Mouse (Mus musculus) right cerebral cortex, postnatal 25 days (tissue): ENCODE data around the gene Tamm41.

ENCODE experiments used
- DNase-seq: peaks from one replicate; pipeline ENCODE4 v3.0.0; 2022

The Tamm41 gene

GRCm38 (mm10) chr6:115037103-115038094 lies at the start of gene Tamm41:
Tamm41 (minus strand) TSS chr6:115037876.
- DNase-seq = peak; percentile 88

GRCm38 (mm10) chr6:115085274-115085841 lies 47.7 kb upstream of the Tamm41 start:
- peak; percentile 82 for DNase-seq

- no peak for DNase-seq
These were observed 39.3 kb upstream of the Tamm41 start for GRCm38 (mm10) chr6:115076781-115077575.

- DNase-seq = no peak
These were observed 34.3 kb upstream of the Tamm41 start for GRCm38 (mm10) chr6:115072024-115072423.

GRCm38 (mm10) chr6:115065411-115066241 lies 27.9 kb upstream of the Tamm41 start:
- peak; percentile 57 for DNase-seq

GRCm38 (mm10) chr6:115062605-115063350 lies 25.1 kb upstream of the Tamm41 start:
- DNase-seq = no peak

- no peak for DNase-seq
These were observed 21.6 kb upstream of the Tamm41 start for GRCm38 (mm10) chr6:115059227-115059626.

GRCm38 (mm10) chr6:115056699-115057098 lies 19.0 kb upstream of the Tamm41 start:
- no peak for DNase-seq

- no peak for DNase-seq
These were observed 17.8 kb upstream of the Tamm41 start for GRCm38 (mm10) chr6:115055440-115055839.

GRCm38 (mm10) chr6:115051586-115052197 lies 14.0 kb upstream of the Tamm41 start:
- DNase-seq = no peak

GRCm38 (mm10) chr6:115049015-115049414 lies 11.3 kb upstream of the Tamm41 start:
- DNase-seq = peak; percentile 43

- DNase-seq = no peak
These were observed 10.1 kb upstream of the Tamm41 start for GRCm38 (mm10) chr6:115047816-115048215.

- DNase-seq = no peak
These were observed 8.4 kb upstream of the Tamm41 start for GRCm38 (mm10) chr6:115046064-115046463.

GRCm38 (mm10) chr6:115044709-115045108 lies 7.0 kb upstream of the Tamm41 start:
- DNase-seq = no peak

- DNase-seq = no peak
These were observed 6.2 kb upstream of the Tamm41 start for GRCm38 (mm10) chr6:115043657-115044500.

GRCm38 (mm10) chr6:115042609-115043008 lies 4.9 kb upstream of the Tamm41 start:
- no peak for DNase-seq

- DNase-seq = no peak
These were observed 4.2 kb downstream of the Tamm41 start for GRCm38 (mm10) chr6:115033441-115033840.

GRCm38 (mm10) chr6:115030098-115030497 lies 7.6 kb downstream of the Tamm41 start:
- DNase-seq = no peak

- DNase-seq = no peak
These were observed 8.4 kb downstream of the Tamm41 start for GRCm38 (mm10) chr6:115029248-115029647.

- no peak for DNase-seq
These were observed 10.1 kb downstream of the Tamm41 start for GRCm38 (mm10) chr6:115027485-115027992.
